Mouse (Mus musculus): ENCODE data around the gene Gm20489.

Gene Gm20489

GRCm38 (mm10) chrX:101260441-101261325, 8.1 kb downstream of the Gm20489 start:
- no peak for DNase-seq (ENCODE audit: low spot score)

- no peak for DNase-seq (ENCODE audit: low spot score)
Measured at GRCm38 (mm10) chrX:101256603-101257002, 12.2 kb downstream of the Gm20489 start.

GRCm38 (mm10) chrX:101254740-101255139, 14.1 kb downstream of the Gm20489 start:
- DNase-seq (ENCODE audit: low spot score), result no peak

GRCm38 (mm10) chrX:101253952-101254729, 14.7 kb downstream of the Gm20489 start, which contains the start of gene Foxo4:
Gene Foxo4 (plus strand): TSS chrX:101254528.
- DNase-seq (ENCODE audit: low spot score), result peak; percentile 82

- no peak for DNase-seq (ENCODE audit: low spot score)
Measured at GRCm38 (mm10) chrX:101245011-101245410, 23.8 kb downstream of the Gm20489 start.

GRCm38 (mm10) chrX:101222796-101223162, 46.0 kb downstream of the Gm20489 start:
- no peak for DNase-seq (ENCODE audit: low spot score)

GRCm38 (mm10) chrX:101221834-101222795, 46.7 kb downstream of the Gm20489 start, which contains the start of gene Snx12:
Gene Snx12 (minus strand): TSS chrX:101222563.
- peak; percentile 67 for DNase-seq (ENCODE audit: low spot score)

All from c-Kit-positive CD71-positive TER-119-positive erythroid progenitor cells, embryonic 14.5 days (primary cell).